Mouse (Mus musculus) lung, postnatal 0 days (tissue): ENCODE measurements at regions not wholly inside any gene's neighbourhood (a gene's known extent, or its start where the extent isn't known, plus 50 kb on each side); places are given as distances from the start of the nearest gene placed in this dataset.

Experiments used
- ATAC-seq: fragments of 200-750 bp; cut with Nextera tagmentation; 2 replicates; pipeline ENCODE4 v1.8.0; 2017; ENCODE audit warnings: moderate library complexity
- DNase-seq: peaks from one replicate; pipeline ENCODE4 v3.0.0-alpha.2; 2016; ENCODE audit warnings: low spot score
- H3K27ac ChIP-seq: fragments of 300-500 bp; sonication (generic); 2 replicates; pipeline ENCODE4 v1.5.1; 2014; ENCODE audit warnings: antibody characterized with exemption, mild to moderate bottlenecking, low read length, mixed read lengths
- H3K27me3 ChIP-seq: fragments of 300-500 bp; sonication (generic); replicated peaks from 2 replicates; pipeline ENCODE4 v1.6.1; 2014; ENCODE audit warnings: low read length, mixed read lengths; ENCODE audit not compliant: insufficient read depth
- H3K36me3 ChIP-seq: fragments of 300-500 bp; sonication (generic); 2 replicates; pipeline ENCODE4 v1.6.1; 2014; ENCODE audit warnings: low read length, mixed read lengths; ENCODE audit not compliant: insufficient read depth
- H3K4me1 ChIP-seq: fragments of 300-500 bp; sonication (generic); 2 replicates; pipeline ENCODE4 v1.6.1; 2014; ENCODE audit warnings: antibody characterized with exemption, low read depth, low read length, mixed read lengths; ENCODE audit not compliant: insufficient read depth
- H3K4me2 ChIP-seq: fragments of 300-500 bp; sonication (generic); replicated peaks from 2 replicates; pipeline ENCODE4 v1.6.1; 2014; ENCODE audit warnings: low read depth, mild to moderate bottlenecking, low read length, moderate library complexity, mixed read lengths
- H3K4me3 ChIP-seq: fragments of 300-500 bp; sonication (generic); 2 replicates; pipeline ENCODE4 v1.5.1; 2014; ENCODE audit warnings: low read depth, low read length
- H3K9ac ChIP-seq: fragments of 300-500 bp; sonication (generic); replicated peaks from 2 replicates; pipeline ENCODE4 v1.6.1; 2014; ENCODE audit warnings: low read depth, mild to moderate bottlenecking
- H3K9me3 ChIP-seq: fragments of 300-500 bp; sonication (generic); 2 replicates; pipeline ENCODE4 v1.6.1; 2016; ENCODE audit warnings: low read length, mixed read lengths
- CTCF ChIP-seq: IDR thresholded peaks from 2 replicates; pipeline ENCODE4 v1.5.1; 2016; ENCODE audit warnings: antibody characterized with exemption, mild to moderate bottlenecking
- EP300 ChIP-seq: IDR thresholded peaks from 2 replicates; pipeline ENCODE4 v1.6.1; 2016; ENCODE audit warnings: antibody characterized with exemption, mild to moderate bottlenecking, control low read depth
- WGBS: fragments of 180-500 bp; shearing (Covaris S2); extraction: QIAGEN DNeasy Blood & Tissue Kit; methylation state at CpG from one replicate; pipeline ENCODE4 v1.1.7; 2014; 5-methylcytosine and 5-hydroxymethylcytosine counted together

- Histone ChIP-seq H3K4me3 (no peak overlapping the region), H3K4me2 (no peak overlapping the region), H3K27me3 (no peaks in the 10 kb centered on the region), H3K4me1 (no peaks in the 10 kb centered on the region), H3K27ac (no peak overlapping the region), H3K36me3 (no peaks in the 10 kb centered on the region), H3K9ac (no peak overlapping the region), H3K9me3 (no peaks in the 10 kb centered on the region)
- DNase-seq (no peak), ATAC-seq (no peak)
- TF ChIP-seq CTCF (no peak), EP300 (no peak)
- 78% methylated on average over 1 of the region's 1 CpGs for WGBS
These were observed 231.4 kb downstream of the Tgfb2 start for GRCm38 (mm10) chr1:186474385-186474784.

DNA sequence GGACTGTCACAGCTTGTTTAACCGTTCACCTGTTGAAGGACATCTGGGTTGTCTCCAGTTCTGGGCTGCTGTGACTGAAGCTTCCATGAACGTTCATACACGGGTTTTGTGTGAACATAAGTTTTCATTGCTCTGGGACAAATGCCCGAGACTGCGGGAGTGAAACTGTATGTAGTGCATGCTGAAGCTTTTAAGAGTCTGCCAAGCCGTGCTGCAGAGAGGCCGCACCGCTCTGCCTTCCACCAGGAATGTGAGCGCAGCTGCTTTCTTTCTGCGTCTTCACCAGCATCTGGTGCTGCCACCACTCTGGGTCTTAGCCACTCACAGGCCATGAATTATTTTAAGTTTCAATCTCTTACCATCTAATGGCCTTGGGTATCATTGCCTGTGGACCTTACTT lies 232.8 kb downstream of the Tgfb2 start:
- Histone ChIP-seq H3K27me3 (no peaks in the 10 kb centered on the region), H3K27ac (no peak overlapping the region), H3K9me3 (no peaks in the 10 kb centered on the region), H3K36me3 (no peaks in the 10 kb centered on the region), H3K4me3 (no peak overlapping the region), H3K9ac (no peak overlapping the region), H3K4me1 (no peaks in the 10 kb centered on the region), H3K4me2 (no peak overlapping the region)
- WGBS = 41% methylated on average over 10 of the region's 10 CpGs
- ATAC-seq = no peak
- TF ChIP-seq CTCF (no peak), EP300 (no peak)
- DNase-seq = no peak

- no peak overlapping the region for H3K4me3 ChIP-seq
- H3K36me3 ChIP-seq = no peaks in the 10 kb centered on the region
- H3K4me1 ChIP-seq = no peaks in the 10 kb centered on the region
- H3K27ac ChIP-seq = no peak overlapping the region
- no peak overlapping the region for H3K4me2 ChIP-seq
- no peak overlapping the region for H3K9ac ChIP-seq
- TF ChIP-seq CTCF (no peak), EP300 (no peak)
- ATAC-seq (no peak), DNase-seq (no peak)
- H3K9me3 ChIP-seq = no peaks in the 10 kb centered on the region
- 84% methylated on average over 5 of the region's 5 CpGs for WGBS
- no peaks in the 10 kb centered on the region for H3K27me3 ChIP-seq
These were observed 240.3 kb downstream of the Tgfb2 start for GRCm38 (mm10) chr1:186465526-186465925.

DNA sequence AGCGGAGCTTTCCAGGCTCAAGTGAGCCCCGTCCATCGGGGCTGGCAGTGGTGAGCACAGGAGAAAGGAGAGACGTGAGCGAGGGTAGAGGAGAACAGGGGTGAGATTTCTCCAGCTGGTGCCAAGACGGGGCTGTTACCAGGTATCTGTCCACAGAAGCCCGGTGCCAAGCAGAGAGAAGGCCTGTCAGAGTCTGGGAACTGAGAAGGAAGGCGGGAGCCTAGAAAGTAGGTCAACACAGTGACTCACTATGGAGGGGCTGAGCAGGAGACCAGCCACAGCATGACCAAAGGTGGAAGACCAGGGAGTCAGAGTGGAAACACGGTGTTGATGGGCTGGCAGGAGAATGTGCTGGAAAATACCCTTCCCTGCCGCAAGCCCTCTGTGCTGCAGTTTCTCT lies 245.0 kb downstream of the Tgfb2 start:
- ATAC-seq (peak; percentile 61), DNase-seq (peak; percentile 61)
- Histone ChIP-seq H3K9ac (no peak overlapping the region), H3K27ac (no peak overlapping the region), H3K36me3 (no peaks in the 10 kb centered on the region), H3K27me3 (no peaks in the 10 kb centered on the region), H3K4me2 (no peak overlapping the region), H3K4me1 (no peaks in the 10 kb centered on the region), H3K4me3 (no peak overlapping the region), H3K9me3 (no peaks in the 10 kb centered on the region)
- 68% methylated on average over 10 of the region's 10 CpGs for WGBS
- TF ChIP-seq EP300 (no peak), CTCF (no peak)

DNA sequence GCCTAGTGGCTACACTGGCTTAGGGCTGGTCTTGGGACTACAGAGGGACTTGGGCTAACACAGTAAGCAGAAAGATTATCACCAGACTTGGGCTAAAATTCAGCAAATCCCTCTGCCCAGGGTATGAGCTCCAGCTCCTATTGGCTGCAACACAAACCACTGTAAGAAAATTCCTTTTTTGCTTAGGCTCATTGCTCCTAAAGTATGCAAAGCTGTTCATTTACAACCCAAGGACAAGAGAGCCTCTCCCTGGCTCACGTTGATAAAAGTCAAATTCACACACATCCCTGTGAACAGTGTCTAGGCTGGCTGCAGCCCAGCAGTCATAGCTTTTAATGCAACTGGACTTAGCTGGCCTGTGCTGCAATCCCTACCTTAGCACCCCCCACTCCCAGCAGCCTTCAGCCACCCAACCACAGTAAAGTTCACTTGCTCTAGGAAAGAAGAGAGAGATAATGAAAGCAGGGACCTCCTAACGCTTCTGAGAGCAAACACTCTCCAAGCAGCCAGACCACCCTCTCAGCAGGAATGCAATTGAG lies 247.6 kb downstream of the Tgfb2 start:
- no peak overlapping the region for H3K4me3 ChIP-seq
- no peak overlapping the region for H3K27ac ChIP-seq
- H3K27me3 ChIP-seq = no peaks in the 10 kb centered on the region
- H3K36me3 ChIP-seq = no peaks in the 10 kb centered on the region
- DNase-seq (no peak), ATAC-seq (no peak)
- H3K9me3 ChIP-seq = no peaks in the 10 kb centered on the region
- TF ChIP-seq CTCF (no peak), EP300 (no peak)
- no peak overlapping the region for H3K4me2 ChIP-seq
- no peak overlapping the region for H3K9ac ChIP-seq
- no peaks in the 10 kb centered on the region for H3K4me1 ChIP-seq
- WGBS = 17% methylated on average over 2 of the region's 2 CpGs

GRCm38 (mm10) chr1:186457098-186457497 lies 248.7 kb downstream of the Tgfb2 start:
- Histone ChIP-seq H3K36me3 (no peaks in the 10 kb centered on the region), H3K9ac (no peak overlapping the region), H3K4me3 (no peak overlapping the region), H3K27ac (no peak overlapping the region), H3K4me1 (no peaks in the 10 kb centered on the region), H3K4me2 (no peak overlapping the region), H3K9me3 (no peaks in the 10 kb centered on the region), H3K27me3 (no peaks in the 10 kb centered on the region)
- TF ChIP-seq EP300 = no peak
- no peak for TF ChIP-seq CTCF
- 84% methylated on average over 8 of the region's 8 CpGs for WGBS
- DNase-seq (no peak), ATAC-seq (no peak)

GRCm38 (mm10) chr1:186456131-186456530 lies 249.7 kb downstream of the Tgfb2 start:
- ATAC-seq (no peak), DNase-seq (no peak)
- 97% methylated on average over 3 of the region's 3 CpGs for WGBS
- Histone ChIP-seq H3K9me3 (no peaks in the 10 kb centered on the region), H3K4me1 (no peaks in the 10 kb centered on the region), H3K9ac (no peak overlapping the region), H3K27me3 (no peaks in the 10 kb centered on the region), H3K36me3 (no peaks in the 10 kb centered on the region), H3K4me2 (no peak overlapping the region), H3K4me3 (no peak overlapping the region), H3K27ac (no peak overlapping the region)
- TF ChIP-seq CTCF (peak; percentile 65), EP300 (no peak)
